Mouse (Mus musculus): ENCODE measurements around the gene Fign. TPM values are rescaled to one million over a fixed set of nuclear protein-coding genes. Genes with fewer than 3 reads are reported as not detected.

The Fign gene
- polyA plus RNA-seq, 1 experiment from 2014 or later = 0.93 TPM

GRCm38 (mm10) chr2:63981449-63981848 lies 116.4 kb downstream of the Fign start:
- Histone ChIP-seq H3K4me3 (ENCODE audit: low read depth, low read length) (no peak overlapping the region), H3K27me3 (ENCODE audit: control insufficient read depth, insufficient read depth, low read length) (no peaks in the 10 kb centered on the region), H3K36me3 (ENCODE audit: control insufficient read depth, insufficient read depth, low read length) (0 out of 2 replicates have a peak, but pooled peaks cover 5% of the 10 kb centered on the region), H3K4me2 (replicated peaks; ENCODE audit: low read depth) (no peak overlapping the region), H3K9ac (ENCODE audit: low read length) (no peak overlapping the region), H3K4me1 (replicated peaks; ENCODE audit: control insufficient read depth, insufficient read depth) (no peaks in the 10 kb centered on the region), H3K27ac (replicated peaks) (no peak overlapping the region), H3K9me3 (ENCODE audit: control insufficient read depth, low read length) (no peaks in the 10 kb centered on the region)
- ATAC-seq (ENCODE audit: low FRiP score, low TSS enrichment) (no peak), DNase-seq (ENCODE audit: low spot score) (no peak)
- TF ChIP-seq EP300 (optimal IDR thresholded peaks at IDR 0.05) (no peak), CTCF (IDR thresholded peaks at IDR 0.05; ENCODE audit: low read depth) (no peak)
- WGBS = 83% methylated on average over 7 of the region's 7 CpGs

DNA sequence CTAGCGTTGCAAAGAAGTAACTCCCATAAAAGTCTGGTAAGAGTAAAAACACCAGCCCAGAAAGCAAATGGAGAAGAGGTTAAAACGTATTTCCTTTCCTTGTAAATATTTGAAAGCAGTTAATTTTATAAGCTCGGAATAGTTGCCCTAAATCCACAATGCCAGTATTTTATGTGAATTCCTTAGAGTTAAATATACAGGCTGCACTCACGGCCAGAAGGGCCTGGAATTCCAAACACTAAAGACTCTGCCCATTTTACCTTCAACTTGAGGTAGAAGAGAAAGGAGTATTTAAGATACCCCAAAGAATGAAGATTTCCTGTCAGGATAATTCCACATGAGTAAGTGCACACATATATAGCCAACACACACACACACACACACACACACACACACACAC lies 128.2 kb downstream of the Fign start:
- Histone ChIP-seq H3K9ac (ENCODE audit: low read length) (no peak overlapping the region), H3K4me3 (ENCODE audit: low read depth, low read length) (no peak overlapping the region), H3K4me2 (replicated peaks; ENCODE audit: low read depth) (no peak overlapping the region), H3K27me3 (ENCODE audit: control insufficient read depth, insufficient read depth, low read length) (no peaks in the 10 kb centered on the region), H3K9me3 (ENCODE audit: control insufficient read depth, low read length) (no peaks in the 10 kb centered on the region), H3K27ac (replicated peaks) (no peak overlapping the region), H3K4me1 (replicated peaks; ENCODE audit: control insufficient read depth, insufficient read depth) (no peaks in the 10 kb centered on the region), H3K36me3 (ENCODE audit: control insufficient read depth, insufficient read depth, low read length) (no peaks in the 10 kb centered on the region)
- ATAC-seq (ENCODE audit: low FRiP score, low TSS enrichment) (no peak), DNase-seq (ENCODE audit: low spot score) (no peak)
- 26% methylated on average over 4 of the region's 4 CpGs for WGBS
- TF ChIP-seq EP300 (optimal IDR thresholded peaks at IDR 0.05) (no peak), CTCF (IDR thresholded peaks at IDR 0.05; ENCODE audit: low read depth) (no peak)

DNA sequence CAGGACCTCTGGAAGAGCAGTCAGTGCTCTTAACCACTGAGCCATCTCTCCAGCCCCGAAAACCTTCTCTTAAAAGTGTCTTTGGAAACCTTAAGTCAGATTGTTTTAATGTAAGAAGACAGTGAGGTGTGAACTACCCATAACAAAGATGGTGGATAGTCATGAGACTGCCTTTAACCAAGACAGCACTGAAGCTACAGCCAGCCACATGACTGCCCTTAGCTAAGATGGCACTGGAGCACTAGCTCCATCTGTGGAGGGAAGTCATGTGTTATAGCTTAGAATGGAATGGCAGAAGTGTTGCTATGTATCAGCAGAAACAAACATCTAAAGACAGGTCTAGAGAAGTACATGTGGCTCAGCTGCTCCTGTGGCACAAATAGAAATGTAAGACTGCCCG lies 166.8 kb downstream of the Fign start:
- 93% methylated on average over 2 of the region's 2 CpGs for whole genome bisulfite sequencing
- no peaks in the 10 kb centered on the region for H3K36me3 ChIP-seq (ENCODE audit: control insufficient read depth, insufficient read depth, low read length)
- no peak overlapping the region for H3K27ac ChIP-seq (replicated peaks)
- H3K9me3 ChIP-seq (ENCODE audit: control insufficient read depth, low read length) = no peaks in the 10 kb centered on the region
- TF ChIP-seq EP300 (optimal IDR thresholded peaks at IDR 0.05) = no peak
- H3K27me3 ChIP-seq (ENCODE audit: control insufficient read depth, insufficient read depth, low read length) = no peaks in the 10 kb centered on the region
- H3K4me2 ChIP-seq (replicated peaks; ENCODE audit: low read depth) = no peak overlapping the region
- H3K4me3 ChIP-seq (ENCODE audit: low read depth, low read length) = no peak overlapping the region
- ATAC-seq (ENCODE audit: low FRiP score, low TSS enrichment) (no peak), DNase-seq (ENCODE audit: low spot score) (no peak)
- no peaks in the 10 kb centered on the region for H3K4me1 ChIP-seq (replicated peaks; ENCODE audit: control insufficient read depth, insufficient read depth)
- no peak overlapping the region for H3K9ac ChIP-seq (ENCODE audit: low read length)

- DNase-seq (ENCODE audit: low spot score) = no peak
- 38% methylated on average over 4 of the region's 4 CpGs for WGBS
Observed at GRCm38 (mm10) chr2:63926481-63927097, 171.2 kb downstream of the Fign start.

DNA sequence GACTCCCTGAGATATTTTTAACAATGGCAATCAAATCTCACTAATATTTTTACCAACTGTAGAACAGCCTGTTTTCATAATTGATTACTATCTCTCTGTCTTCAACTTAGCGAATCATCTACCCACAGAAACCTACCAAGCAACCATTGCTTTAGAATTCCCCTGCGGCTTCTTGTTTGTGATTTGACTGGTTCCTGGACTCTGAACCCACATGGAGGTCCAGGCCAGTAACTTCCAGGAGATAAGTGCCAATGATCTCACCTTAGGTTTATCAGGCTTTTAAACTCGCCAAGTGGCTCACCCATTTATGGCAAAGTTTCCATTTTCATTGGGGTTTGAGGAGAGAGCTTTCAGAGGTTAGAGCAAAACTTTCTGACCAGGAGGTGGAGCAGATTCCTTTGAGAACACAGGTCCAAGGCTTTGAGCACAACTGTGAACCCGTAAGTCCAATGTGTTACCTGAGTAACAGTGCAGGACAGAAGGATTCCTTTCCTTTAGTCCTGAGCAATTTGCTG lies 172.1 kb downstream of the Fign start:
- Histone ChIP-seq H3K27ac (replicated peaks) (no peak overlapping the region), H3K4me2 (replicated peaks; ENCODE audit: low read depth) (no peak overlapping the region), H3K4me3 (ENCODE audit: low read depth, low read length) (no peak overlapping the region), H3K4me1 (replicated peaks; ENCODE audit: control insufficient read depth, insufficient read depth) (no peaks in the 10 kb centered on the region), H3K9ac (ENCODE audit: low read length) (no peak overlapping the region), H3K36me3 (ENCODE audit: control insufficient read depth, insufficient read depth, low read length) (no peaks in the 10 kb centered on the region), H3K9me3 (ENCODE audit: control insufficient read depth, low read length) (no peaks in the 10 kb centered on the region), H3K27me3 (ENCODE audit: control insufficient read depth, insufficient read depth, low read length) (no peaks in the 10 kb centered on the region)
- WGBS = 72% methylated on average over 4 of the region's 4 CpGs
- TF ChIP-seq CTCF (IDR thresholded peaks at IDR 0.05; ENCODE audit: low read depth) (peak; percentile 45), EP300 (optimal IDR thresholded peaks at IDR 0.05) (no peak)
- no peak for ATAC-seq (ENCODE audit: low FRiP score, low TSS enrichment)
- no peak for DNase-seq (ENCODE audit: low spot score)

More at GRCm38 (mm10) chr2:63926481-63927097, 171.2 kb downstream of the Fign start:
- Histone ChIP-seq H3K36me3 (ENCODE audit: control insufficient read depth, insufficient read depth, low read length) (no peaks in the 10 kb centered on the region), H3K4me2 (replicated peaks; ENCODE audit: low read depth) (no peak overlapping the region), H3K4me3 (ENCODE audit: low read depth, low read length) (no peak overlapping the region), H3K9ac (ENCODE audit: low read length) (no peak overlapping the region), H3K27ac (replicated peaks) (no peak overlapping the region), H3K9me3 (ENCODE audit: control insufficient read depth, low read length) (no peaks in the 10 kb centered on the region), H3K4me1 (replicated peaks; ENCODE audit: control insufficient read depth, insufficient read depth) (no peaks in the 10 kb centered on the region), H3K27me3 (ENCODE audit: control insufficient read depth, insufficient read depth, low read length) (no peaks in the 10 kb centered on the region)
- no peak for ATAC-seq (ENCODE audit: low FRiP score, low TSS enrichment)
- TF ChIP-seq EP300 (optimal IDR thresholded peaks at IDR 0.05) (no peak), CTCF (IDR thresholded peaks at IDR 0.05; ENCODE audit: low read depth) (no peak)

All from stomach, postnatal 0 days (tissue).